Mouse (Mus musculus): ENCODE measurements at regions not wholly inside any gene's neighbourhood (a gene's known extent, or its start where the extent isn't known, plus 50 kb on each side); places are given as distances from the start of the nearest gene placed in this dataset.

- no peak for TF ChIP-seq CTCF (IDR thresholded peaks at IDR 0.05; ENCODE audit: low read depth)
- no peak for TF ChIP-seq EP300 (IDR thresholded peaks at IDR 0.05; ENCODE audit: low read depth)
These were observed 122.5 kb upstream of the Cdyl start for GRCm38 (mm10) chr13:35537106-35537505.

Measured in heart, postnatal 0 days (tissue).